Mouse (Mus musculus): ENCODE measurements around the gene Rbm10. TPM values are rescaled to one million over a fixed set of nuclear protein-coding genes. Genes with fewer than 3 reads are reported as not detected.
A peak's percentile ranks its signal among the peaks of the same experiment; 100 is the strongest.

The Rbm10 gene
- polyA plus RNA-seq (2014; fragmentation: Nextera tagmentation; extraction: Ambion mirVana): 51.3 and 54.7 TPM in 2 replicates

DNA sequence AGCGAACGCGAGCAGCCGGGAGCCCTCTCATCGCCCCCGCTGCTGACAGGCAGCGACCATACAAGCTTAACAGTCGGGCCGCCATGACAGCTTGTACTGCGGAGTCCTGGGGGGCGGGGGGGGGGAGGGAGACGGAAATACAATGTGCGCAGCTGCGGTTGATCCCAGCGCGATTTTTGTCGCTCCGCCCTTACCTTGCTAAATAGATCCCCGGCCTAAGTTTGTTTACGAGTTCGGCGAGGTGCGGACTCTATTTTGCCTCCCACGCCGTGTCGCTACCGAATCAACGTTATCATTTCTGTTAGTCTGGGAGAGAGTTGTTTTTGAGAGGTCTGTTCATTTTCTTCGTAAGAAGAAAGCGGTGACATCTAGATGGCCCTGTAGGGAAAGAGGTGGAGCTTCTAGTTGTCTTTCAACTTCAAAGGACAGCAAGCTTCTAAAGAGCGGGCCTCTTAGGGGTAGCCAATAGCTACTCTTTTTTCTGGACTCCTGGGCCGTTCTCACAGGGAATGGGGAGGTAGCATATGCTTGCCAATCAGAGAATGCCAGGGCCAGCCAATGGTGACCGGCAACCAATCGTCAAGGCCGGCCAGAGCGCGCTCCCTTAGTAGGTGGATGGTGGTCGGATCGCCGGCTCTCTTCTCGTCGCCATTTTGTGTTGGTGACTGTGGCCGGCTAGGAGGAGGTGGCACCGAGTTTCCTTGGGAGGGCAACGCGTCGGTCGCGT is at the start of gene Rbm10, which contains the start of gene Ndufb11:
Gene Rbm10, plus strand, starts transcription at position 328 of the 727 bp plus-strand sequence.
Gene Ndufb11, minus strand, starts transcription at position 444 of the 727 bp plus-strand sequence.
- Histone ChIP-seq H3K36me3 (ENCODE audit: control insufficient read depth, insufficient read depth, low read length) (no peaks in the 10 kb centered on the region; the same call in 1 of the 2 replicates), H3K4me3 (ENCODE audit: low read depth, low read length) (peak within 1 kb of the TSS; percentile 53), H3K9ac (replicated peaks; ENCODE audit: low read depth, low read length) (peak within 1 kb of the TSS; percentile 50), H3K9me3 (ENCODE audit: control insufficient read depth, low read depth, low read length) (no peaks in the 10 kb centered on the region), H3K4me2 (replicated peaks; ENCODE audit: low read depth, low read length) (peak within 1 kb of the TSS; percentile 52), H3K27me3 (ENCODE audit: control insufficient read depth, insufficient read depth, low read length) (no peaks in the 10 kb centered on the region), H3K27ac (ENCODE audit: low read length) (peak within 1 kb of the TSS; percentile 77), H3K4me1 (ENCODE audit: control insufficient read depth, insufficient read depth, low read length) (peaks cover 3% of the 10 kb centered on the region; the same call in 1 of the 2 replicates)
- ATAC-seq (ENCODE audit: insufficient number of reproducible peaks, insufficient read depth, low FRiP score, low read depth): peak; percentile 97
- WGBS: 18% methylated on average over 49 of the region's 49 CpGs

DNA sequence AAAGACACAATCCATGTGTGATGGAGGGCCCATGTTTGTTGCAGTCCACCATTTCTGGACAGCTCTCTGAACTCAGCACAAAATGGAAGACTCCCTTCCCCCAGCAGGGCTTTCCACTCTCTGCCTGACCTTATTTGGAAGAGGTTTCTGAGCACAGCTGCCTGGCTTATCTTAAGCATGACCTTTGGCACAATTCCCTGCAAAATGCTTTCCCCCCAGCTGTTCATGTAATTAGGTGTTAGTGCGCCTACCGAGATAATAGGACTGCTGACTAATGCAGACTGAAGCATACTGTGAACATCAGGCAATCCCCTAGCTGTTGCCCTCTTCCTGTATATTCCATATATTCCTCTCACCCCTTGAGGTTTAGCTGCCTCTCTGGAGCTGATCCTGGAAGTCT is 46.3 kb upstream of the Rbm10 start:
- 32% methylated on average over 2 of the region's 2 CpGs for WGBS
- no peaks in the 10 kb centered on the region for H3K36me3 ChIP-seq (ENCODE audit: control insufficient read depth, insufficient read depth, low read length)
- H3K4me2 ChIP-seq (replicated peaks; ENCODE audit: low read depth, low read length): no peak overlapping the region
- H3K4me3 ChIP-seq (ENCODE audit: low read depth, low read length): no peak overlapping the region
- no peak for ATAC-seq (ENCODE audit: insufficient number of reproducible peaks, insufficient read depth, low FRiP score, low read depth)
- no peaks in the 10 kb centered on the region for H3K9me3 ChIP-seq (ENCODE audit: control insufficient read depth, low read depth, low read length)
- no peaks in the 10 kb centered on the region for H3K27me3 ChIP-seq (ENCODE audit: control insufficient read depth, insufficient read depth, low read length)
- H3K9ac ChIP-seq (replicated peaks; ENCODE audit: low read depth, low read length): no peak overlapping the region
- H3K27ac ChIP-seq (ENCODE audit: low read length): no peak overlapping the region
- H3K4me1 ChIP-seq (ENCODE audit: control insufficient read depth, insufficient read depth, low read length): no peaks in the 10 kb centered on the region

DNA sequence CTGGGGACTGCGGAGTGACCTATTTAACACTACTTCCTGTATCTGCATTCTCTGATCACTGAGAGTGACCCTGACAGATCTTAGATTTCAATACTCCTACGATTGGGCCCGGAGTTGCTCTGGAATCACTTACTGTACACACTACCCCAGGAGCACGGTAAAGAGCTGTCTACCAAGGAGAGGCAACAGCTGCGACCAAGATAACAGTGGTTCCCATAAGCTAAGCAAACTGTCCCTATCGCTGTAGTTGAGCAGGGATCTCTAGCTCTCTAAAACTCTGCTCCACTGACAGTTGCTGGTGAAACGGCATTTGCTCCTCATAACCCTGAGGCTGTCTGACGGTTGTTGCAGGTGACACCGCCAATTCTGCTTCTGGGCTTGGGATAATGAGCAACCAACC is 44.6 kb upstream of the Rbm10 start:
- Histone ChIP-seq H3K4me2 (replicated peaks; ENCODE audit: low read depth, low read length) (no peak overlapping the region), H3K9me3 (ENCODE audit: control insufficient read depth, low read depth, low read length) (no peaks in the 10 kb centered on the region), H3K4me1 (ENCODE audit: control insufficient read depth, insufficient read depth, low read length) (no peaks in the 10 kb centered on the region), H3K9ac (replicated peaks; ENCODE audit: low read depth, low read length) (no peak overlapping the region), H3K27ac (ENCODE audit: low read length) (no peak overlapping the region), H3K36me3 (ENCODE audit: control insufficient read depth, insufficient read depth, low read length) (no peaks in the 10 kb centered on the region), H3K4me3 (ENCODE audit: low read depth, low read length) (no peak overlapping the region), H3K27me3 (ENCODE audit: control insufficient read depth, insufficient read depth, low read length) (no peaks in the 10 kb centered on the region)
- ATAC-seq (ENCODE audit: insufficient number of reproducible peaks, insufficient read depth, low FRiP score, low read depth): no peak
- 76% methylated on average over 9 of the region's 9 CpGs for WGBS

- Histone ChIP-seq H3K4me2 (replicated peaks; ENCODE audit: low read depth, low read length) (no peak overlapping the region), H3K4me3 (ENCODE audit: low read depth, low read length) (no peak overlapping the region), H3K9me3 (ENCODE audit: control insufficient read depth, low read depth, low read length) (no peaks in the 10 kb centered on the region), H3K27me3 (ENCODE audit: control insufficient read depth, insufficient read depth, low read length) (no peaks in the 10 kb centered on the region), H3K27ac (ENCODE audit: low read length) (no peak overlapping the region), H3K4me1 (ENCODE audit: control insufficient read depth, insufficient read depth, low read length) (no peaks in the 10 kb centered on the region), H3K9ac (replicated peaks; ENCODE audit: low read depth, low read length) (no peak overlapping the region), H3K36me3 (ENCODE audit: control insufficient read depth, insufficient read depth, low read length) (no peaks in the 10 kb centered on the region)
- WGBS: 85% methylated on average over 4 of the region's 4 CpGs
- ATAC-seq (ENCODE audit: insufficient number of reproducible peaks, insufficient read depth, low FRiP score, low read depth): no peak
Measured at GRCm38 (mm10) chrX:20573927-20574326, 43.4 kb upstream of the Rbm10 start.

DNA sequence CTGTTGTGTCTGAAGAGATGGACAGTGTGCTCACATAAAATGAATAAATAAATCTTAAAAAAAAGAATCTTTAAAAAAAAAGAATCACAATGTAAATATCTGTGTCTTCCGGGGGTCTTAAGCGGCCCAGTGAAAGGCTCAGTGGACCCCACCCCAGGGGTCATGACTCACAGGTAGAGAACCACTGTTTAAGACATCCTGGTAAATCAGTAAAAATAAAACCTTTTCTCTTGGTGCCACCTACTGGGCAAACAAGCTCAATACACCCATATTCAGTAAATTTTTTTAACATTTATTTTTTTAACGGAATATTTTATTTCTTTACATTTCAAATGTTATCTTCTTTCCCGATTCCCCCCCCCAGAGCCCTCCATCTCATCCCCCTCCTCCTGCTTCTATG is 29.3 kb upstream of the Rbm10 start:
- Histone ChIP-seq H3K4me3 (ENCODE audit: low read depth, low read length) (no peak overlapping the region), H3K9ac (replicated peaks; ENCODE audit: low read depth, low read length) (no peak overlapping the region), H3K27me3 (ENCODE audit: control insufficient read depth, insufficient read depth, low read length) (no peaks in the 10 kb centered on the region), H3K4me2 (replicated peaks; ENCODE audit: low read depth, low read length) (no peak overlapping the region), H3K27ac (ENCODE audit: low read length) (no peak overlapping the region), H3K9me3 (ENCODE audit: control insufficient read depth, low read depth, low read length) (no peaks in the 10 kb centered on the region), H3K4me1 (ENCODE audit: control insufficient read depth, insufficient read depth, low read length) (no peaks in the 10 kb centered on the region), H3K36me3 (ENCODE audit: control insufficient read depth, insufficient read depth, low read length) (no peaks in the 10 kb centered on the region)
- ATAC-seq (ENCODE audit: insufficient number of reproducible peaks, insufficient read depth, low FRiP score, low read depth): no peak
- WGBS: 18% methylated on average over 4 of the region's 4 CpGs

GRCm38 (mm10) chrX:20608500-20608899 is 8.8 kb upstream of the Rbm10 start:
- H3K4me2 ChIP-seq (replicated peaks; ENCODE audit: low read depth, low read length): no peak overlapping the region
- H3K4me3 ChIP-seq (ENCODE audit: low read depth, low read length): no peak overlapping the region
- no peak overlapping the region for H3K9ac ChIP-seq (replicated peaks; ENCODE audit: low read depth, low read length)
- H3K27ac ChIP-seq (ENCODE audit: low read length): no peak overlapping the region
- ATAC-seq (ENCODE audit: insufficient number of reproducible peaks, insufficient read depth, low FRiP score, low read depth): no peak
- no peaks in the 10 kb centered on the region for H3K4me1 ChIP-seq (ENCODE audit: control insufficient read depth, insufficient read depth, low read length)
- WGBS: 89% methylated on average over 4 of the region's 4 CpGs
- no peaks in the 10 kb centered on the region for H3K27me3 ChIP-seq (ENCODE audit: control insufficient read depth, insufficient read depth, low read length)
- H3K9me3 ChIP-seq (ENCODE audit: control insufficient read depth, low read depth, low read length): no peaks in the 10 kb centered on the region
- no peaks in the 10 kb centered on the region for H3K36me3 ChIP-seq (ENCODE audit: control insufficient read depth, insufficient read depth, low read length)

DNA sequence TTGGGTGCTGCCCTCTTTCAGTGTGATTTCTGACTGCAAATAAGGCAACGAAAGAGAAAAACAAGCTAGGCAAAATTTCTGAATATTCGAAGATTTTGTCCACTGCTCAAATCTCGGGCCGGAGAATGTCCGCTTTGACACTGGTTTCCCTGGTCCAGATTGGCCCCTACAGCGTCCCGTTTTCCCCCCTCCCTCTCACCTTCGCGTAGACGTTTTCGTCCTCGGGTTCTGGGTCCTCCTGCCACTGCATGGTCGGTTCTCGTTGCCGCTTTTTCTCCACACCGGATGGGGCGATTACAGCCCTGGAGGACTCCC is 485 bp upstream of the Rbm10 start:
- Histone ChIP-seq H3K9me3 (ENCODE audit: control insufficient read depth, low read depth, low read length) (no peaks in the 10 kb centered on the region), H3K4me1 (ENCODE audit: control insufficient read depth, insufficient read depth, low read length) (peaks cover 3% of the 10 kb centered on the region; the same call in 1 of the 2 replicates), H3K36me3 (ENCODE audit: control insufficient read depth, insufficient read depth, low read length) (no peaks in the 10 kb centered on the region; the same call in 1 of the 2 replicates), H3K27me3 (ENCODE audit: control insufficient read depth, insufficient read depth, low read length) (no peaks in the 10 kb centered on the region), H3K9ac (replicated peaks; ENCODE audit: low read depth, low read length) (peak overlapping the region; percentile 21; the same call in 1 of the 2 replicates), H3K4me3 (ENCODE audit: low read depth, low read length) (peak overlapping the region; percentile 53), H3K27ac (ENCODE audit: low read length) (peak overlapping the region; percentile 77), H3K4me2 (replicated peaks; ENCODE audit: low read depth, low read length) (peak overlapping the region; percentile 52)
- ATAC-seq (ENCODE audit: insufficient number of reproducible peaks, insufficient read depth, low FRiP score, low read depth): peak; percentile 4; the same call in 1 of the 2 replicates
- WGBS: 25% methylated on average over 16 of the region's 17 CpGs

GRCm38 (mm10) chrX:20617903-20618399 is 648 bp downstream of the Rbm10 start:
- peak overlapping the region; percentile 53 for H3K4me3 ChIP-seq (ENCODE audit: low read depth, low read length)
- peak overlapping the region; percentile 51 for H3K4me2 ChIP-seq (replicated peaks; ENCODE audit: low read depth, low read length)
- H3K27ac ChIP-seq (ENCODE audit: low read length): peak overlapping the region; percentile 76; the same call in 1 of the 2 replicates
- no peaks in the 10 kb centered on the region for H3K27me3 ChIP-seq (ENCODE audit: control insufficient read depth, insufficient read depth, low read length)
- no peaks in the 10 kb centered on the region; the same call in 1 of the 2 replicates for H3K36me3 ChIP-seq (ENCODE audit: control insufficient read depth, insufficient read depth, low read length)
- H3K9me3 ChIP-seq (ENCODE audit: control insufficient read depth, low read depth, low read length): no peaks in the 10 kb centered on the region
- 19% methylated on average over 29 of the region's 31 CpGs for WGBS
- ATAC-seq (ENCODE audit: insufficient number of reproducible peaks, insufficient read depth, low FRiP score, low read depth): peak; percentile 46
- H3K9ac ChIP-seq (replicated peaks; ENCODE audit: low read depth, low read length): peak overlapping the region; percentile 50
- peaks cover 3% of the 10 kb centered on the region; the same call in 1 of the 2 replicates for H3K4me1 ChIP-seq (ENCODE audit: control insufficient read depth, insufficient read depth, low read length)

Measured in stomach, embryonic 14.5 days (tissue).